Mouse (Mus musculus): Measurements from ENCODE around the gene Rpl38.

DNA sequence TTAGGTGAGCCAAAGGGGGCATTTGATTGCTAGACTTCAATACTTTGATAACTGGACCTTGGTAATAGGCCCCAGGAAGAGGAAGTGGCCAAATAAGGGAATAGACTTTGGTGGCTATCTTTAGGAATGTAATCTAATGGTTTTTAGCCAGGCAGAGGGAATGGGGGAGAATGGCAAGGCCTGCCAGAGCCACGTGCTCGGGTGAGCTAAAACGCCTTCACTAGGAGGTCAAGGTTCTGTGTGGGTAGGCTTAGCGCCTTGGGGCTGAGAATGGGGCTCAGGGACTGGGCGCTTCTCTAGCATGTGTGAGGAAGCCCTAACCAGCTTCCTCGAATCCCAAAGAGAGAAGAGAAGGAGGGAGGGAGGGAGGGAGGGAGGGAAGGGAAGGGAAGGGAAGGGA is 41.3 kb upstream of the Rpl38 start:
- no peak for TF ChIP-seq CTCF (IDR thresholded peaks at IDR 0.05; ENCODE audit: low read depth)
- no peak for TF ChIP-seq EP300 (IDR thresholded peaks at IDR 0.05; ENCODE audit: low read depth)

Data from heart, postnatal 0 days (tissue).